23 mouse cellular contexts compared by ENCODE assay signal in genomic region chr14:25120506-25120905, GRCm38 (mm10).
DNase-seq lines count a peak whose midpoint lies in the region; ATAC-seq lines count a peak whose summit lies in the region.
"Had no signal": no experiment of that assay in that cellular context is flagged by ENCODE, and none has a peak within 500 bp of the region (broad histone marks: within the 10 kb centered on the region; RNA-seq: fewer than 3 reads in every experiment).

No protein-coding gene starts in this region.

- H3K27me3 ChIP-seq in embryonic facial prominence, embryonic 14.5 days (replicated peaks; ENCODE audit: control insufficient read depth, insufficient read depth, low read length), result no peaks in the 10 kb centered on the region
- H3K27me3 ChIP-seq in embryonic facial prominence, embryonic 10.5 days (replicated peaks; ENCODE audit: low read depth, poor library complexity, severe bottlenecking), result peaks cover 21% of the 10 kb centered on the region
- no peaks in the 10 kb centered on the region for H3K27me3 ChIP-seq in hindbrain, embryonic 15.5 days
- H3K27me3 ChIP-seq in hindbrain, embryonic 13.5 days, result no peaks in the 10 kb centered on the region
- no peaks in the 10 kb centered on the region for H3K27me3 ChIP-seq in limb, embryonic 10.5 days (ENCODE audit: low read depth, poor library complexity, severe bottlenecking)
- H3K27me3 ChIP-seq: hindbrain, embryonic 12.5 days had no signal

- DNase-seq in embryonic facial prominence, embryonic 14.5 days (ENCODE audit: low spot score), result peak; percentile 26
- DNase-seq in embryonic facial prominence, embryonic 10.5 days (ENCODE audit: low spot score), result no peak
- DNase-seq in adipocyte (ENCODE audit: low spot score), result peak; percentile 4
- DNase-seq in limb, embryonic 10.5 days (ENCODE audit: low spot score), result no peak
- DNase-seq: adrenal gland, postnatal 10 days; adrenal gland, postnatal 36 days; cerebellum, adult 11-12 months; cerebellum, adult 8-10 months; gastrocnemius, adult 2 months; gastrocnemius, postnatal 14 days; heart, adult 11 months; kidney, adult 18-20 months had no signal

- 0 out of 2 replicates have a peak, but pooled peaks cover 7% of the 10 kb centered on the region for H3K4me1 ChIP-seq in embryonic facial prominence, embryonic 14.5 days (ENCODE audit: control insufficient read depth, insufficient read depth, low read length)
- H3K4me1 ChIP-seq in embryonic facial prominence, embryonic 10.5 days, result peaks cover 28% of the 10 kb centered on the region
- peaks cover 24% of the 10 kb centered on the region for H3K4me1 ChIP-seq in hindbrain, embryonic 15.5 days (replicated peaks)
- peaks cover 24% of the 10 kb centered on the region for H3K4me1 ChIP-seq in hindbrain, embryonic 13.5 days (replicated peaks)
- H3K4me1 ChIP-seq in limb, embryonic 10.5 days, result peaks cover 54% of the 10 kb centered on the region

- H3K36me3 ChIP-seq in embryonic facial prominence, embryonic 14.5 days (ENCODE audit: control insufficient read depth, insufficient read depth, low read length), result no peaks in the 10 kb centered on the region
- H3K36me3 ChIP-seq in embryonic facial prominence, embryonic 10.5 days (replicated peaks), result no peaks in the 10 kb centered on the region
- no peaks in the 10 kb centered on the region for H3K36me3 ChIP-seq in hindbrain, embryonic 15.5 days
- H3K36me3 ChIP-seq in hindbrain, embryonic 13.5 days, result no peaks in the 10 kb centered on the region
- H3K36me3 ChIP-seq in limb, embryonic 10.5 days, result no peaks in the 10 kb centered on the region
- H3K36me3 ChIP-seq: embryonic facial prominence, embryonic 13.5 days; hindbrain, embryonic 12.5 days had no signal

- ATAC-seq in embryonic facial prominence, embryonic 14.5 days (ENCODE audit: low read depth), result no peak
- ATAC-seq in hindbrain, embryonic 15.5 days (ENCODE audit: low FRiP score, low read depth), result no peak
- ATAC-seq in hindbrain, embryonic 13.5 days (ENCODE audit: low FRiP score), result no peak
- ATAC-seq: activated CD4-positive, CD25-positive, alpha-beta regulatory T cell, adult 4 months; CD4-positive, CD25-positive, alpha-beta regulatory T cell, adult 4 months; forebrain, embryonic 14.5 days; hindbrain, postnatal 0 days; inflammation-experienced regulatory T-cells, adult 6 months; intestine, embryonic 16.5 days had no signal

- H3K9me3 ChIP-seq in embryonic facial prominence, embryonic 14.5 days (ENCODE audit: control insufficient read depth, low read length), result no peaks in the 10 kb centered on the region
- H3K9me3 ChIP-seq in embryonic facial prominence, embryonic 10.5 days, result no peaks in the 10 kb centered on the region
- no peaks in the 10 kb centered on the region for H3K9me3 ChIP-seq in hindbrain, embryonic 15.5 days
- H3K9me3 ChIP-seq in hindbrain, embryonic 13.5 days, result no peaks in the 10 kb centered on the region
- no peaks in the 10 kb centered on the region for H3K9me3 ChIP-seq in limb, embryonic 10.5 days (replicated peaks)
- H3K9me3 ChIP-seq: embryonic facial prominence, embryonic 13.5 days; hindbrain, embryonic 12.5 days had no signal

- WGBS in embryonic facial prominence, embryonic 14.5 days, result 50% methylated on average over 8 of the region's 8 CpGs
- WGBS in embryonic facial prominence, embryonic 10.5 days, result 72% methylated on average over 8 of the region's 8 CpGs
- 69% methylated on average over 8 of the region's 8 CpGs for WGBS in hindbrain, embryonic 15.5 days
- 73% methylated on average over 8 of the region's 8 CpGs for WGBS in hindbrain, embryonic 13.5 days
- 52% methylated on average over 8 of the region's 8 CpGs for WGBS in limb, embryonic 10.5 days

- no peak overlapping the region for H3K9ac ChIP-seq in embryonic facial prominence, embryonic 14.5 days (ENCODE audit: low read depth, low read length)
- no peak overlapping the region for H3K9ac ChIP-seq in hindbrain, embryonic 15.5 days
- no peak overlapping the region for H3K9ac ChIP-seq in hindbrain, embryonic 13.5 days
- H3K9ac ChIP-seq: embryonic facial prominence, embryonic 13.5 days; hindbrain, embryonic 12.5 days had no signal

- no peak overlapping the region for H3K27ac ChIP-seq in embryonic facial prominence, embryonic 14.5 days (replicated peaks; ENCODE audit: low read depth, low read length)
- no peak overlapping the region for H3K27ac ChIP-seq in embryonic facial prominence, embryonic 10.5 days (replicated peaks)
- H3K27ac ChIP-seq in hindbrain, embryonic 15.5 days (replicated peaks), result 0 out of 2 replicates have a peak overlapping the region, but pooled peaks have one; percentile 11
- no peak overlapping the region for H3K27ac ChIP-seq in hindbrain, embryonic 13.5 days
- H3K27ac ChIP-seq in limb, embryonic 10.5 days, result peak overlapping the region; percentile 69
- H3K27ac ChIP-seq: embryonic facial prominence, embryonic 13.5 days; gastrocnemius, adult 2 months; hindbrain, embryonic 12.5 days; hindbrain, postnatal 0 days had no signal

- no peak overlapping the region for H3K4me3 ChIP-seq in embryonic facial prominence, embryonic 14.5 days (ENCODE audit: low read depth, low read length)
- no peak overlapping the region for H3K4me3 ChIP-seq in embryonic facial prominence, embryonic 10.5 days
- H3K4me3 ChIP-seq in hindbrain, embryonic 15.5 days, result no peak overlapping the region
- H3K4me3 ChIP-seq in hindbrain, embryonic 13.5 days, result no peak overlapping the region
- no peak overlapping the region for H3K4me3 ChIP-seq in limb, embryonic 10.5 days
- H3K4me3 ChIP-seq: embryonic facial prominence, embryonic 13.5 days; gastrocnemius, adult 2 months; hindbrain, embryonic 12.5 days had no signal

- no peak overlapping the region for H3K4me2 ChIP-seq in embryonic facial prominence, embryonic 14.5 days (ENCODE audit: low read depth, low read length)
- H3K4me2 ChIP-seq in hindbrain, embryonic 15.5 days, result no peak overlapping the region
- no peak overlapping the region for H3K4me2 ChIP-seq in hindbrain, embryonic 13.5 days
- H3K4me2 ChIP-seq: embryonic facial prominence, embryonic 13.5 days; heart, embryonic 11.5 days; hindbrain, embryonic 12.5 days had no signal

Comparison
In these comparisons a context has a peak if more than half of its experiments do, and no peak if none do; other contexts are left out.
1. DNase-seq: peak in embryonic facial prominence, embryonic 14.5 days (single experiment) and adipocyte (single experiment); none in embryonic facial prominence, embryonic 10.5 days (single experiment) and limb, embryonic 10.5 days (single experiment).
2. H3K27ac ChIP-seq: peak in hindbrain, embryonic 15.5 days (single experiment) and limb, embryonic 10.5 days (single experiment); none in embryonic facial prominence, embryonic 14.5 days (single experiment), embryonic facial prominence, embryonic 10.5 days (single experiment) and hindbrain, embryonic 13.5 days (single experiment).